ENCODE assay signal across 10 mouse cellular contexts in genomic region chr2:158225301-158225700, GRCm38 (mm10). TPM values are rescaled to one million over a fixed set of nuclear protein-coding genes. Genes with fewer than 3 reads are reported as not detected.
DNase-seq lines count a peak whose midpoint lies in the region; ATAC-seq and TF ChIP-seq lines count a peak whose summit lies in the region.
"Had no signal": no experiment of that assay in that cellular context is flagged by ENCODE, and none has a peak within 500 bp of the region (broad histone marks: within the 10 kb centered on the region; RNA-seq: fewer than 3 reads in every experiment).

No protein-coding gene starts in this region.

- no peak overlapping the region for H3K4me3 ChIP-seq in embryonic facial prominence, embryonic 14.5 days (ENCODE audit: low read depth, low read length)
- no peak overlapping the region for H3K4me3 ChIP-seq in embryonic facial prominence, embryonic 10.5 days
- H3K4me3 ChIP-seq in cortical plate, adult 2 months (ENCODE audit: insufficient read depth, low read length): no peak overlapping the region
- H3K4me3 ChIP-seq in hindbrain, embryonic 16.5 days (ENCODE audit: low read length): no peak overlapping the region

- no peak for ATAC-seq in embryonic facial prominence, embryonic 14.5 days (ENCODE audit: low read depth)
- ATAC-seq in hindbrain, embryonic 16.5 days: no peak
- ATAC-seq in activated CD4-positive, CD25-positive, alpha-beta regulatory T cell, adult 4 months: no peak

- H3K4me1 ChIP-seq in embryonic facial prominence, embryonic 14.5 days (ENCODE audit: control insufficient read depth, insufficient read depth, low read length): peaks cover 14% of the 10 kb centered on the region
- peaks cover 24% of the 10 kb centered on the region for H3K4me1 ChIP-seq in embryonic facial prominence, embryonic 10.5 days
- H3K4me1 ChIP-seq in cortical plate, adult 2 months (ENCODE audit: control insufficient read depth, insufficient read depth, low read length): no peaks in the 10 kb centered on the region
- H3K4me1 ChIP-seq in hindbrain, embryonic 16.5 days (ENCODE audit: control insufficient read depth, insufficient read depth, low read depth, low read length): peaks cover 14% of the 10 kb centered on the region

- TF ChIP-seq CTCF in cortical plate, adult 2 months (IDR thresholded peaks at IDR 0.05; ENCODE audit: extremely low read depth, insufficient read depth, low read length): 0 out of 2 replicates have a peak, but pooled peaks have one; percentile 17

- no peaks in the 10 kb centered on the region for H3K27me3 ChIP-seq in embryonic facial prominence, embryonic 14.5 days (replicated peaks; ENCODE audit: control insufficient read depth, insufficient read depth, low read length)
- peaks cover 36% of the 10 kb centered on the region for H3K27me3 ChIP-seq in embryonic facial prominence, embryonic 10.5 days (replicated peaks; ENCODE audit: low read depth, poor library complexity, severe bottlenecking)
- no peaks in the 10 kb centered on the region for H3K27me3 ChIP-seq in hindbrain, embryonic 16.5 days (replicated peaks; ENCODE audit: control insufficient read depth, insufficient read depth, low read length)

- WGBS in embryonic facial prominence, embryonic 14.5 days: 68% methylated on average over 5 of the region's 5 CpGs
- 78% methylated on average over 5 of the region's 5 CpGs for WGBS in embryonic facial prominence, embryonic 10.5 days
- 63% methylated on average over 5 of the region's 5 CpGs for WGBS in hindbrain, embryonic 16.5 days

- no peak overlapping the region for H3K9ac ChIP-seq in embryonic facial prominence, embryonic 14.5 days (ENCODE audit: low read depth, low read length)
- no peak overlapping the region for H3K9ac ChIP-seq in hindbrain, embryonic 16.5 days (ENCODE audit: low read depth, low read length)

- DNase-seq in embryonic facial prominence, embryonic 14.5 days (ENCODE audit: low spot score): peak; percentile 42
- DNase-seq in embryonic facial prominence, embryonic 10.5 days (ENCODE audit: low spot score): no peak
- peak; percentile 42 for DNase-seq in 3T3-L1 (ENCODE audit: low read depth, low spot score)
- peak; percentile 65 to 76 for DNase-seq in kidney, postnatal 25 days
- DNase-seq in frontal cortex, postnatal 25 days (ENCODE audit: low spot score in 2 of 2): no peak

- TF ChIP-seq POLR2A in cortical plate, adult 2 months (IDR thresholded peaks at IDR 0.05; ENCODE audit: extremely low read depth, insufficient read depth, low read length): no peak

- no peak overlapping the region for H3K4me2 ChIP-seq in embryonic facial prominence, embryonic 14.5 days (ENCODE audit: low read depth, low read length)
- H3K4me2 ChIP-seq in hindbrain, embryonic 16.5 days (ENCODE audit: low read length): no peak overlapping the region

- no peaks in the 10 kb centered on the region for H3K9me3 ChIP-seq in embryonic facial prominence, embryonic 14.5 days (ENCODE audit: control insufficient read depth, low read length)
- H3K9me3 ChIP-seq in embryonic facial prominence, embryonic 10.5 days: no peaks in the 10 kb centered on the region
- no peaks in the 10 kb centered on the region for H3K9me3 ChIP-seq in hindbrain, embryonic 16.5 days (ENCODE audit: control insufficient read depth, low read length)

- no peak overlapping the region for H3K27ac ChIP-seq in embryonic facial prominence, embryonic 14.5 days (replicated peaks; ENCODE audit: low read depth, low read length)
- no peak overlapping the region for H3K27ac ChIP-seq in embryonic facial prominence, embryonic 10.5 days (replicated peaks)
- no peak overlapping the region for H3K27ac ChIP-seq in cortical plate, adult 2 months (ENCODE audit: insufficient read depth, low read length)
- H3K27ac ChIP-seq in hindbrain, embryonic 16.5 days (ENCODE audit: low read depth, low read length): no peak overlapping the region

- H3K36me3 ChIP-seq in embryonic facial prominence, embryonic 14.5 days (ENCODE audit: control insufficient read depth, insufficient read depth, low read length): no peaks in the 10 kb centered on the region
- no peaks in the 10 kb centered on the region for H3K36me3 ChIP-seq in embryonic facial prominence, embryonic 10.5 days (replicated peaks)
- no peaks in the 10 kb centered on the region for H3K36me3 ChIP-seq in hindbrain, embryonic 16.5 days (ENCODE audit: control insufficient read depth, insufficient read depth, low read length)

RNA-seq across cellular contexts. Expression of gene D630003M21Rik, which starts 3.7 kb away (rescaled TPM):
- polyA plus RNA-seq in embryonic facial prominence, embryonic 14.5 days (2014; fragmentation: Nextera tagmentation; extraction: Ambion mirVana): 5.4 and 6.8 TPM in 2 replicates
- polyA plus RNA-seq in embryonic facial prominence, embryonic 10.5 days (2016; fragmentation: Nextera tagmentation; extraction: Ambion mirVana): 3.1 TPM in 2 replicates
- polyA plus RNA-seq in cortical plate, adult 2 months (2012; rRNA removed): 3.9 and 4.3 TPM in 2 replicates
- polyA plus RNA-seq in hindbrain, embryonic 16.5 days (2015; fragmentation: Nextera tagmentation; extraction: Ambion mirVana): 1.9 and 2.1 TPM in 2 replicates
- not detected for polyA plus RNA-seq in activated CD4-positive, CD25-positive, alpha-beta regulatory T cell, adult 4 months (2017; shearing (Covaris generic))

RNA-seq across cellular contexts. Expression of gene Bpi, which starts 32.6 kb away (rescaled TPM):
- not detected in 2 replicates for polyA plus RNA-seq in embryonic facial prominence, embryonic 14.5 days (2014; fragmentation: Nextera tagmentation; extraction: Ambion mirVana)
- not detected in 2 replicates for polyA plus RNA-seq in embryonic facial prominence, embryonic 10.5 days (2016; fragmentation: Nextera tagmentation; extraction: Ambion mirVana)
- polyA plus RNA-seq in cortical plate, adult 2 months (2012; rRNA removed): not detected in 2 replicates
- polyA plus RNA-seq in hindbrain, embryonic 16.5 days (2015; fragmentation: Nextera tagmentation; extraction: Ambion mirVana): not detected in 2 replicates
- not detected for polyA plus RNA-seq in activated CD4-positive, CD25-positive, alpha-beta regulatory T cell, adult 4 months (2017; shearing (Covaris generic))
- polyA plus RNA-seq: intestine, embryonic 14.5 days; stomach, embryonic 16.5 days had no signal

Comparison
In these comparisons a context has a peak if more than half of its experiments do, and no peak if none do; other contexts are left out.
1. DNase-seq: peak in embryonic facial prominence, embryonic 14.5 days (single experiment), 3T3-L1 (single experiment) and kidney, postnatal 25 days (2 of 2); none in embryonic facial prominence, embryonic 10.5 days (single experiment) and frontal cortex, postnatal 25 days (0 of 2).